In genomic region chr2:126947646-126948045, GRCm38 (mm10) we compare ENCODE assay signal across 25 mouse cellular contexts. TPM values are rescaled to one million over a fixed set of nuclear protein-coding genes. Genes with fewer than 3 reads are reported as not detected.
DNase-seq lines count a peak whose midpoint lies in the region; ATAC-seq and TF ChIP-seq lines count a peak whose summit lies in the region.
"Had no signal": no experiment of that assay in that cellular context is flagged by ENCODE, and none has a peak within 500 bp of the region (broad histone marks: within the 10 kb centered on the region; RNA-seq: fewer than 3 reads in every experiment).

No protein-coding gene starts in this region.

- no peaks in the 10 kb centered on the region for H3K36me3 ChIP-seq in intestine, embryonic 16.5 days (ENCODE audit: control insufficient read depth, insufficient read depth, low read length)
- no peaks in the 10 kb centered on the region for H3K36me3 ChIP-seq in intestine, postnatal 0 days (ENCODE audit: control insufficient read depth, insufficient read depth)
- H3K36me3 ChIP-seq: embryonic facial prominence, embryonic 13.5 days; embryonic facial prominence, embryonic 15.5 days; forebrain, embryonic 15.5 days; G1E had no signal

- H3K9me3 ChIP-seq in intestine, embryonic 16.5 days (ENCODE audit: control insufficient read depth, low read length): no peaks in the 10 kb centered on the region
- H3K9me3 ChIP-seq in intestine, postnatal 0 days (ENCODE audit: control insufficient read depth): no peaks in the 10 kb centered on the region
- H3K9me3 ChIP-seq: embryonic facial prominence, embryonic 13.5 days; embryonic facial prominence, embryonic 15.5 days; forebrain, embryonic 13.5 days; forebrain, embryonic 15.5 days; G1E had no signal

- no peak overlapping the region for H3K4me3 ChIP-seq in intestine, embryonic 16.5 days (ENCODE audit: low read length)
- H3K4me3 ChIP-seq in intestine, postnatal 0 days (ENCODE audit: low read depth, low read length): no peak overlapping the region
- H3K4me3 ChIP-seq in embryonic fibroblast, embryonic 13.5 days (ENCODE audit: insufficient read depth, low read length): no peak overlapping the region
- H3K4me3 ChIP-seq: embryonic facial prominence, embryonic 13.5 days; embryonic facial prominence, embryonic 15.5 days; forebrain, embryonic 13.5 days; forebrain, embryonic 15.5 days had no signal

- TF ChIP-seq CTCF in intestine, postnatal 0 days (IDR thresholded peaks at IDR 0.05; ENCODE audit: low read depth): no peak
- TF ChIP-seq CTCF in embryonic fibroblast, embryonic 13.5 days (IDR thresholded peaks at IDR 0.05; ENCODE audit: borderline replicate concordance, insufficient read depth, low read length): no peak

- intact Hi-C loops in left cerebral cortex, postnatal 10 days (cut with DNase I): loop anchor here (5.0 kb wide), 1 partner anchor 40 kb away; no protein-coding TSS in a partner anchor

- peak; percentile 65 for DNase-seq in R1 (ENCODE audit: low read depth, low spot score)
- DNase-seq in spleen, postnatal 36 days (ENCODE audit: low spot score in 2 of 2): no peak
- no peak for DNase-seq in left cerebral cortex, postnatal 10 days (ENCODE audit: extremely low spot score in 1 of 2, low spot score in 2 of 2)
- DNase-seq: adrenal gland, adult 8-10 months; adrenal gland, postnatal 14 days; adrenal gland, postnatal 36 days; B cell, adult 2 months; cerebellum, adult 11-12 months; cerebellum, adult 2 months; cerebellum, adult 9-10 months; cerebellum, postnatal 10 days; cerebellum, postnatal 25 days; forebrain, postnatal 0 days had no signal

- TF ChIP-seq POLR2A in embryonic fibroblast, embryonic 13.5 days (IDR thresholded peaks at IDR 0.05; ENCODE audit: low read depth, low read length): no peak

- H3K27ac ChIP-seq in intestine, embryonic 16.5 days (ENCODE audit: low read length): no peak overlapping the region
- no peak overlapping the region for H3K27ac ChIP-seq in intestine, postnatal 0 days (ENCODE audit: low read depth, low read length)
- H3K27ac ChIP-seq in embryonic fibroblast, embryonic 13.5 days (ENCODE audit: insufficient read depth, low read length): peak overlapping the region; percentile 12; the same call in 1 of the 2 replicates
- H3K27ac ChIP-seq: embryonic facial prominence, embryonic 13.5 days; embryonic facial prominence, embryonic 15.5 days; forebrain, embryonic 13.5 days; forebrain, embryonic 15.5 days had no signal

- ATAC-seq in intestine, embryonic 16.5 days: peak; percentile 14; the same call in 1 of the 2 replicates
- ATAC-seq in intestine, postnatal 0 days: no peak
- ATAC-seq: activated CD4-positive, CD25-positive, alpha-beta regulatory T cell, adult 4 months; CD4-positive, CD25-positive, alpha-beta regulatory T cell, adult 4 months; forebrain, embryonic 13.5 days; forebrain, embryonic 15.5 days; forebrain, postnatal 0 days; Patski had no signal

- H3K4me1 ChIP-seq in intestine, embryonic 16.5 days (ENCODE audit: control insufficient read depth, insufficient read depth, low read length): peaks cover 4% of the 10 kb centered on the region; the same call in 1 of the 2 replicates
- peaks cover 5% of the 10 kb centered on the region; the same call in 1 of the 2 replicates for H3K4me1 ChIP-seq in intestine, postnatal 0 days (replicated peaks; ENCODE audit: control insufficient read depth, insufficient read depth, low read length)
- H3K4me1 ChIP-seq in embryonic fibroblast, embryonic 13.5 days (ENCODE audit: control insufficient read depth, insufficient read depth, low read length): peaks cover 3% of the 10 kb centered on the region; the same call in 1 of the 2 replicates
- H3K4me1 ChIP-seq: embryonic facial prominence, embryonic 13.5 days; embryonic facial prominence, embryonic 15.5 days; forebrain, embryonic 13.5 days; forebrain, embryonic 15.5 days had no signal

- no peaks in the 10 kb centered on the region for H3K27me3 ChIP-seq in intestine, embryonic 16.5 days (replicated peaks; ENCODE audit: control insufficient read depth, insufficient read depth, low read length)
- H3K27me3 ChIP-seq in intestine, postnatal 0 days (replicated peaks; ENCODE audit: control insufficient read depth, insufficient read depth, low read length): no peaks in the 10 kb centered on the region
- H3K27me3 ChIP-seq: CH12.LX; embryonic facial prominence, embryonic 13.5 days; embryonic facial prominence, embryonic 15.5 days; forebrain, embryonic 13.5 days; forebrain, embryonic 15.5 days; Patski had no signal

- no peak overlapping the region for H3K9ac ChIP-seq in intestine, embryonic 16.5 days (ENCODE audit: low read depth, low read length)
- no peak overlapping the region for H3K9ac ChIP-seq in intestine, postnatal 0 days (ENCODE audit: low read depth, low read length)
- H3K9ac ChIP-seq: embryonic facial prominence, embryonic 13.5 days; embryonic facial prominence, embryonic 15.5 days; forebrain, embryonic 13.5 days; forebrain, embryonic 15.5 days; forebrain, postnatal 0 days had no signal

- no peak overlapping the region for H3K4me2 ChIP-seq in intestine, embryonic 16.5 days (ENCODE audit: low read depth, low read length)
- H3K4me2 ChIP-seq in intestine, postnatal 0 days (replicated peaks; ENCODE audit: low read depth): no peak overlapping the region
- H3K4me2 ChIP-seq: embryonic facial prominence, embryonic 13.5 days; embryonic facial prominence, embryonic 15.5 days; forebrain, embryonic 13.5 days; forebrain, embryonic 15.5 days had no signal

RNA-seq across cellular contexts. Expression of gene Sppl2a, which starts 14.6 kb away (rescaled TPM):
- polyA plus RNA-seq in intestine, embryonic 16.5 days (2015; fragmentation: Nextera tagmentation; extraction: Ambion mirVana): 57.8 and 64.3 TPM in 2 replicates
- 77.3 and 87.4 TPM in 2 replicates for polyA plus RNA-seq in intestine, postnatal 0 days (2015; fragmentation: Nextera tagmentation; extraction: Ambion mirVana)
- 85.4 and 88.5 TPM in 2 replicates for polyA plus RNA-seq in embryonic fibroblast, embryonic 13.5 days (2011; ENCODE audit: insufficient read length, low read depth, missing spikeins)
- 10 to 100 TPM; 26.8 to 29.2 TPM for total RNA-seq in left cerebral cortex, postnatal 10 days (2021)
